8 mouse cellular contexts compared by ENCODE assay signal in genomic region chr1:191097802-191098747, GRCm38 (mm10). TPM values are rescaled to one million over a fixed set of nuclear protein-coding genes. Genes with fewer than 3 reads are reported as not detected.
DNase-seq lines count a peak whose midpoint lies in the region; ATAC-seq and TF ChIP-seq lines count a peak whose summit lies in the region.
"Had no signal": no experiment of that assay in that cellular context is flagged by ENCODE, and none has a peak within 500 bp of the region (broad histone marks: within the 10 kb centered on the region; RNA-seq: fewer than 3 reads in every experiment).

Batf3 (plus strand) TSS chr1:191097847.

- TF ChIP-seq POLR2A in testis, adult 2 months (IDR thresholded peaks at IDR 0.05; ENCODE audit: control insufficient read depth, low read depth, low read length): no peak

- H3K27ac ChIP-seq in ES-E14 (ENCODE audit: insufficient read depth, low read depth, low read length, poor library complexity, severe bottlenecking): no peak within 1 kb of the TSS
- no peak within 1 kb of the TSS for H3K27ac ChIP-seq in embryonic facial prominence, embryonic 15.5 days (replicated peaks)
- H3K27ac ChIP-seq in limb, embryonic 11.5 days (replicated peaks; ENCODE audit: low read depth, low read length): no peak within 1 kb of the TSS
- H3K27ac ChIP-seq in testis, adult 2 months (ENCODE audit: control insufficient read depth, insufficient read depth, low read depth, low read length): no peak within 1 kb of the TSS

- H3K4me2 ChIP-seq in embryonic facial prominence, embryonic 15.5 days (replicated peaks): peak within 1 kb of the TSS; percentile 99
- H3K4me2 ChIP-seq in limb, embryonic 11.5 days (ENCODE audit: low read depth, severe bottlenecking): peak within 1 kb of the TSS; percentile 99

- WGBS in embryonic facial prominence, embryonic 15.5 days: under 1% methylated on average over 82 of the region's 95 CpGs
- WGBS in limb, embryonic 11.5 days: 1% methylated on average over 73 of the region's 95 CpGs

- peaks cover 0 to 2% of the 10 kb centered on the region in 2 experiments; a peak in 2 of 4 replicates for H3K4me1 ChIP-seq in ES-E14 (ENCODE audit: control insufficient read depth in 2 of 2, insufficient read depth in 2 of 2, low read length in 2 of 2, poor library complexity in 1 of 2)
- peaks cover 12% of the 10 kb centered on the region for H3K4me1 ChIP-seq in embryonic facial prominence, embryonic 15.5 days
- H3K4me1 ChIP-seq in limb, embryonic 11.5 days (ENCODE audit: control insufficient read depth, insufficient read depth, low read length): peaks cover 4% of the 10 kb centered on the region
- peaks cover 3% of the 10 kb centered on the region; the same call in 1 of the 2 replicates for H3K4me1 ChIP-seq in testis, adult 2 months (ENCODE audit: control insufficient read depth, insufficient read depth, low read length)

- no peaks in the 10 kb centered on the region for H3K27me3 ChIP-seq in C2C12 (ENCODE audit: control insufficient read depth, insufficient read depth, insufficient read length)
- peaks cover 15% of the 10 kb centered on the region for H3K27me3 ChIP-seq in embryonic facial prominence, embryonic 15.5 days
- H3K27me3 ChIP-seq in limb, embryonic 11.5 days (ENCODE audit: control insufficient read depth, insufficient read depth, low read length): no peaks in the 10 kb centered on the region
- no peaks in the 10 kb centered on the region for H3K27me3 ChIP-seq in testis, adult 2 months (ENCODE audit: control insufficient read depth, insufficient read depth, low read length)

- in situ Hi-C loops in ES-E14 (cut with MboI; ENCODE audit: low sequenced_read_pairs in 2 of 2, unreplicated experiment in 2 of 2): loop anchor here in 1 of 2 experiments (25.0 kb wide), 1 partner anchor 189 kb away; no protein-coding TSS in a partner anchor

- H3K9ac ChIP-seq in ES-E14 (ENCODE audit: insufficient read depth, low read depth, low read length, poor library complexity, severe bottlenecking): peak within 1 kb of the TSS; percentile 51; the same call in 1 of the 2 replicates
- H3K9ac ChIP-seq in embryonic facial prominence, embryonic 15.5 days: peak within 1 kb of the TSS; percentile 42
- H3K9ac ChIP-seq in limb, embryonic 11.5 days (ENCODE audit: low read length): peak within 1 kb of the TSS; percentile 43

- H3K79me2 ChIP-seq in C2C12 (ENCODE audit: control insufficient read depth, insufficient read depth): no peaks in the 10 kb centered on the region

- no peaks in the 10 kb centered on the region for H3K79me3 ChIP-seq in C2C12 (ENCODE audit: low read depth)

- no peaks in the 10 kb centered on the region for H3K9me3 ChIP-seq in ES-E14 (ENCODE audit: control insufficient read depth, insufficient read depth, low read depth, low read length)
- H3K9me3 ChIP-seq in embryonic facial prominence, embryonic 15.5 days (replicated peaks): no peaks in the 10 kb centered on the region
- no peaks in the 10 kb centered on the region for H3K9me3 ChIP-seq in limb, embryonic 11.5 days (ENCODE audit: control insufficient read depth, low read length)

- peak; percentile 52 for ATAC-seq in embryonic facial prominence, embryonic 15.5 days (ENCODE audit: insufficient number of reproducible peaks, low FRiP score, low TSS enrichment, low read depth)
- ATAC-seq in limb, embryonic 11.5 days (ENCODE audit: insufficient number of reproducible peaks, low FRiP score, low TSS enrichment, low read depth): peak; percentile 58

- intact Hi-C loops in heart, postnatal 36 days (cut with DNase I): no loop called here

- no peaks in the 10 kb centered on the region for H3K36me3 ChIP-seq in C2C12 (ENCODE audit: control insufficient read depth, insufficient read depth)
- no peaks in the 10 kb centered on the region for H3K36me3 ChIP-seq in ES-E14 (ENCODE audit: control insufficient read depth, insufficient read depth, low read length, poor library complexity, severe bottlenecking)
- no peaks in the 10 kb centered on the region for H3K36me3 ChIP-seq in embryonic facial prominence, embryonic 15.5 days
- H3K36me3 ChIP-seq in limb, embryonic 11.5 days (ENCODE audit: control insufficient read depth, insufficient read depth, low read length): no peaks in the 10 kb centered on the region
- H3K36me3 ChIP-seq in testis, adult 2 months (ENCODE audit: control insufficient read depth, insufficient read depth, low read length): no peaks in the 10 kb centered on the region

- no peak within 1 kb of the TSS for H3K4me3 ChIP-seq in C2C12 (ENCODE audit: insufficient read depth, poor library complexity, severe bottlenecking)
- peak within 1 kb of the TSS; percentile 69 to 82 for H3K4me3 ChIP-seq in ES-E14 (ENCODE audit: insufficient read depth in 1 of 2, low read depth in 1 of 2, low read length in 2 of 2, poor library complexity in 1 of 2, severe bottlenecking in 1 of 2)
- peak within 1 kb of the TSS; percentile 65 for H3K4me3 ChIP-seq in embryonic facial prominence, embryonic 15.5 days (replicated peaks)
- H3K4me3 ChIP-seq in limb, embryonic 11.5 days (ENCODE audit: low read depth, low read length): peak within 1 kb of the TSS; percentile 59
- peak within 1 kb of the TSS; percentile 64 for H3K4me3 ChIP-seq in testis, adult 2 months (ENCODE audit: control insufficient read depth, low read depth, low read length)

- peak within 1 kb of the TSS; percentile 7 for H3ac ChIP-seq in C2C12 (ENCODE audit: control insufficient read depth, insufficient read length, low read depth)

- no peak for DNase-seq in ES-E14 (ENCODE audit: low read depth, low spot score)
- DNase-seq in heart, postnatal 36 days: peak; percentile 51 to 57
- DNase-seq in limb, embryonic 11.5 days (ENCODE audit: low spot score): peak; percentile 72
- peak; percentile 62 for DNase-seq in mesoderm, embryonic 11.5 days (ENCODE audit: low read depth, low spot score)

- peak; percentile 52 for TF ChIP-seq CTCF in C2C12 (IDR thresholded peaks at IDR 0.05; ENCODE audit: control insufficient read depth, insufficient read depth, insufficient read length)
- TF ChIP-seq CTCF in testis, adult 2 months (IDR thresholded peaks at IDR 0.05; ENCODE audit: control insufficient read depth, insufficient read depth, insufficient replicate concordance, low read depth, low read length): no peak

TF ChIP-seq in C2C12, 6 proteins besides CTCF, POLR2A, EP300 and RAD21:
- TF ChIP-seq MYOG (IDR thresholded peaks at IDR 0.05; ENCODE audit: control insufficient read depth, extremely low read depth, insufficient read length) (no peak), MAX (IDR thresholded peaks at IDR 0.05) (no peak), FOSL1 (IDR thresholded peaks at IDR 0.05; ENCODE audit: insufficient read depth, low read length, poor library complexity, severe bottlenecking) (no peak), MYOD1 (IDR thresholded peaks at IDR 0.05; ENCODE audit: control insufficient read depth, insufficient read length, low read depth) (no peak), CEBPB (IDR thresholded peaks at IDR 0.05; ENCODE audit: low read depth) (no peak), USF1 (IDR thresholded peaks at IDR 0.05; ENCODE audit: low read depth) (no peak)

TF ChIP-seq in ES-E14, 5 proteins besides CTCF, POLR2A, EP300 and RAD21:
- no peak for TF ChIP-seq CHD2 (IDR thresholded peaks at IDR 0.05; ENCODE audit: low read depth, low read length)
- TF ChIP-seq HCFC1 (IDR thresholded peaks at IDR 0.05; ENCODE audit: borderline replicate concordance, insufficient read depth, low read length): no peak
- TF ChIP-seq MAFK (IDR thresholded peaks at IDR 0.05; ENCODE audit: insufficient read depth, low read depth, low read length): no peak
- no peak for TF ChIP-seq ZC3H11A (IDR thresholded peaks at IDR 0.05; ENCODE audit: borderline replicate concordance, low read depth, low read length)
- no peak for TF ChIP-seq ZNF384 (IDR thresholded peaks at IDR 0.05; ENCODE audit: low read depth, low read length)

RNA-seq across cellular contexts. Expression of gene Batf3, which starts in this region (rescaled TPM):
- polyA plus RNA-seq in C2C12 (2012; fragmentation: generic; extraction: Trizol): 0.78 TPM
- total RNA-seq in ES-E14 (2012; rRNA removed): 1.2 and 2.8 TPM in 2 replicates
- 5.8 and 7.6 TPM in 2 replicates for polyA plus RNA-seq in embryonic facial prominence, embryonic 15.5 days (2015; fragmentation: Nextera tagmentation; extraction: Ambion mirVana)
- total RNA-seq in heart, postnatal 36 days (2021): under 1 TPM; 0.39 to 0.62 TPM
- 9.4 and 9.7 TPM in 2 replicates for polyA plus RNA-seq in limb, embryonic 11.5 days (2014; fragmentation: Nextera tagmentation; extraction: Ambion mirVana)
- 0.68 and 1.00 TPM in 2 replicates for polyA plus RNA-seq in testis, adult 2 months (2012; rRNA removed)
- total RNA-seq: gastrocnemius, postnatal 36 days had no signal

Comparison
In these comparisons a context has a peak if more than half of its experiments do, and no peak if none do; other contexts are left out.
1. Peak in DNase-seq in heart, postnatal 36 days; RNA of the gene not detected or under 1 TPM.